Mouse (Mus musculus) limb, embryonic 12.5 days (tissue): ENCODE data around the gene Gm49320. TPM values are rescaled to one million over a fixed set of nuclear protein-coding genes. Genes with fewer than 3 reads are reported as not detected.
A peak's percentile ranks its signal among the peaks of the same experiment; 100 is the strongest.

ENCODE experiments used
- ATAC-seq: fragments of 200-750 bp; cut with Nextera tagmentation; 2 replicates; pipeline ENCODE4 v1.8.0; 2017; ENCODE audit warnings: low read depth, moderate TSS enrichment; ENCODE audit not compliant: insufficient number of reproducible peaks, insufficient read depth, low FRiP score, low TSS enrichment
- H3K27ac ChIP-seq: fragments of 300-500 bp; sonication (generic); 2 replicates; pipeline ENCODE4 v1.5.1; 2016; ENCODE audit warnings: mild to moderate bottlenecking, moderate library complexity
- H3K27me3 ChIP-seq: fragments of 300-500 bp; sonication (generic); 2 replicates; pipeline ENCODE4 v1.6.1; 2016; ENCODE audit warnings: mild to moderate bottlenecking, moderate library complexity
- H3K36me3 ChIP-seq: fragments of 300-500 bp; sonication (generic); 2 replicates; pipeline ENCODE4 v1.6.1; 2016; ENCODE audit warnings: mild to moderate bottlenecking, moderate library complexity
- H3K4me1 ChIP-seq: fragments of 300-500 bp; sonication (generic); replicated peaks from 2 replicates; pipeline ENCODE4 v1.6.1; 2016
- H3K4me2 ChIP-seq: fragments of 300-500 bp; sonication (generic); 2 replicates; pipeline ENCODE4 v1.6.1; 2016; ENCODE audit warnings: mild to moderate bottlenecking, moderate library complexity
- H3K4me3 ChIP-seq: fragments of 300-500 bp; sonication (generic); replicated peaks from 2 replicates; pipeline ENCODE4 v1.5.1; 2016; ENCODE audit warnings: mild to moderate bottlenecking
- H3K9ac ChIP-seq: fragments of 300-500 bp; sonication (generic); replicated peaks from 2 replicates; pipeline ENCODE4 v1.6.1; 2016; ENCODE audit warnings: mild to moderate bottlenecking, moderate library complexity
- H3K9me3 ChIP-seq: fragments of 300-500 bp; sonication (generic); 2 replicates; pipeline ENCODE4 v1.6.1; 2016; ENCODE audit warnings: mild to moderate bottlenecking, moderate library complexity
- WGBS: fragments of 180-500 bp; shearing (Covaris S2); methylation state at CpG from one replicate; pipeline ENCODE4 v1.1.7; 2016; 5-methylcytosine and 5-hydroxymethylcytosine counted together
- polyA plus RNA-seq: library from polyadenylated mRNA; unstranded; fragments of >200 nt; fragmentation: Nextera tagmentation; extraction: Ambion mirVana; gene quantifications from 2 replicates; pipeline ENCODE4 v1.2.1, GENCODE M21; 2016

The Gm49320 gene
- polyA plus RNA-seq, 1 experiment from 2014 or later, result 1.0 TPM

DNA sequence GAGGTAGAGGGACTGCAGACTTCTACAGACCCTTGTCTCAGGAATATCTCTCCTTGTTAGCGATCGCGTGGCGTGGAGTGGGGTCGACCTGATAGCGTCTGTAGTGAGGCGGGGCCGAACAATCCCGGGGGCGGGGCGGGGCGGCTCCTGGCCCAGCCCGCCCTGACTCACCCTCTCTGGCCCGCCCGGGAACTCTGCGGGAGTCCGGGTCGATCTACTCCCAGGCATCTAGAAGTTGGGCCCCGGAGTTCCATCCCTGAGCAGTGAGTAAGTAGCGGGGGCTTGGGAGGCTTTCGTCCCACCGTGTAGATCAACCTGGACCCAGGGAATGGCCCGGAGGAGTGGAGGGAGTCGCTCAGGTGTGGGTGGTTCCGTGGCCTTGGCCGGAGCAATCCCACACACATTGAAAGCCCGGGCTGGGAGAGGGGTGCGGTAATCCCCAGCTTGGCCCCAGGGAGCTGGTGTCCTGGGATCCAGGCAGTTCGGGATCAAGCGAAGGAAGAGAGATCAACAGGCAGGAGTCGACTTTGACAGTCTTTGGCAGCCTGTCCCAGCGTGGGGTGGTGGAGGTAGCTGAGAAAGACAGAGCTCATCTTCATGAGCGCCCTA is 11.8 kb upstream of the Gm49320 start, which contains the start of gene Lrrc8e:
Lrrc8e (plus strand) TSS at position 89 of the 609 bp plus-strand sequence.
- H3K27ac ChIP-seq, result no peak within 1 kb of the TSS
- H3K9me3 ChIP-seq, result no peaks in the 10 kb centered on the region
- peaks cover 42% of the 10 kb centered on the region for H3K27me3 ChIP-seq
- peak within 1 kb of the TSS; percentile 58 for H3K4me2 ChIP-seq
- peaks cover 6% of the 10 kb centered on the region for H3K4me1 ChIP-seq
- 4% methylated on average over 33 of the region's 33 CpGs for WGBS
- H3K36me3 ChIP-seq, result no peaks in the 10 kb centered on the region
- peak within 1 kb of the TSS; percentile 24; the same call in 1 of the 2 replicates for H3K9ac ChIP-seq
- ATAC-seq, result 0 out of 2 replicates have a peak, but pooled peaks have one; percentile 43
- peak within 1 kb of the TSS; percentile 35 for H3K4me3 ChIP-seq

DNA sequence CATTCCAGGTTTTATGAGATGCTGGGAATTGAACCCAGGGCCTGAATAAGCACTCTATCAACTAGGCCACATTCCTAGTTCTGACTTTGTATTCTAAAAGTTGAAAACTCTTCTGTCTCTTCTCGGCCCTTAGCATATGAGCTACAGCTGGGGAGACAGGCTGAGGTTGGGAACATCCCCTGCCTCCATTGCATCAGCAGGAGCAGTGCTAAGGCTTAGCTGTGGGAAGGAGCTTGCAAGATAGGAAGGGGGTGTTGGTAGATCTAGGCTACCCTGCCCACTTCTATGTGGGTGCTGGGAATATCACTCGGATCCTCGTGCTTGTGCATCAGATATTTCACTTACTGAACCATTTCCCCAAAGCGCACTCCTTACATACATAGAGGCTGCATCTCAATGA is 10.7 kb upstream of the Gm49320 start:
- no peak overlapping the region for H3K4me3 ChIP-seq
- no peak overlapping the region for H3K27ac ChIP-seq
- H3K27me3 ChIP-seq, result peaks cover 42% of the 10 kb centered on the region
- ATAC-seq, result no peak
- peaks cover 6% of the 10 kb centered on the region for H3K4me1 ChIP-seq
- H3K36me3 ChIP-seq, result no peaks in the 10 kb centered on the region
- no peak overlapping the region for H3K9ac ChIP-seq
- no peaks in the 10 kb centered on the region for H3K9me3 ChIP-seq
- 94% methylated on average over 4 of the region's 4 CpGs for WGBS
- H3K4me2 ChIP-seq, result no peak overlapping the region

GRCm38 (mm10) chr8:4229784-4230183 is 8.9 kb upstream of the Gm49320 start:
- peaks cover 34% of the 10 kb centered on the region for H3K27me3 ChIP-seq
- no peaks in the 10 kb centered on the region for H3K9me3 ChIP-seq
- WGBS, result 81% methylated on average over 5 of the region's 5 CpGs
- no peak overlapping the region for H3K4me2 ChIP-seq
- H3K36me3 ChIP-seq, result no peaks in the 10 kb centered on the region
- H3K4me3 ChIP-seq, result no peak overlapping the region
- no peak overlapping the region for H3K27ac ChIP-seq
- no peak for ATAC-seq
- H3K4me1 ChIP-seq, result peaks cover 6% of the 10 kb centered on the region
- no peak overlapping the region for H3K9ac ChIP-seq

- H3K27ac ChIP-seq, result no peak overlapping the region
- H3K27me3 ChIP-seq, result peaks cover 29% of the 10 kb centered on the region
- H3K9ac ChIP-seq, result no peak overlapping the region
- no peaks in the 10 kb centered on the region for H3K36me3 ChIP-seq
- H3K4me1 ChIP-seq, result peaks cover 6% of the 10 kb centered on the region
- no peak overlapping the region for H3K4me3 ChIP-seq
- WGBS, result 59% methylated on average over 10 of the region's 10 CpGs
- no peaks in the 10 kb centered on the region for H3K9me3 ChIP-seq
- no peak overlapping the region for H3K4me2 ChIP-seq
- ATAC-seq, result no peak
These were observed 7.9 kb upstream of the Gm49320 start for GRCm38 (mm10) chr8:4230612-4231351.

DNA sequence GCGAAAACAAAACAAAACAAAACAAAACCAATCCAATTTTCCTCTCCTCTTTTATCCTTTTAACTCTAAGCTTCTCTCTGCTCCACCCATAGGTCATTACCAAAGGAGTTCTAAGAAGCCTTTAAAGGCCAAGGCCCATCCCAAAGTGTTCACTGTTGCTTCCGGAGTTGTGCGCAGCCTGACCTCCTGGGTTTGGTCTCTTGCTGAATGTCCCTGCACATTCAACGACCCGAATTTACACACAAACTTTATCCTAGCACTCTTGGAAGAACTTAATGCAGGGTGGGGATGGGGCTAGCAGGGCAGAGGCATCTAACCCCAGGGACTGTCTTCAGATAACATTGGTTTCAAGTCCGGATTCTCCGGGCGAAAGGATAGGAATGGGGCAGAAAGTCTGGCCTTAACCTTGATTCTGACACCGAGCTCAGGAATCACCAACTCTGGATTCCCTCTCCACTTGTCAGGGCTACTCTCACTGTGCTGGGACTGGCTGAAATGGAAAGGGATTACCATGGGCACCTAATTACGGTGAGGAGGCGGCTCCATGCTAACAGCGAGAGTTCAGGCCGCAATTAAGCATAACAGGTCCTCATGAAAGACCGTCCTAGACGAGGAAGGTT is 741 bp upstream of the Gm49320 start:
- ATAC-seq, result peak; percentile 2; the same call in 1 of the 2 replicates

DNA sequence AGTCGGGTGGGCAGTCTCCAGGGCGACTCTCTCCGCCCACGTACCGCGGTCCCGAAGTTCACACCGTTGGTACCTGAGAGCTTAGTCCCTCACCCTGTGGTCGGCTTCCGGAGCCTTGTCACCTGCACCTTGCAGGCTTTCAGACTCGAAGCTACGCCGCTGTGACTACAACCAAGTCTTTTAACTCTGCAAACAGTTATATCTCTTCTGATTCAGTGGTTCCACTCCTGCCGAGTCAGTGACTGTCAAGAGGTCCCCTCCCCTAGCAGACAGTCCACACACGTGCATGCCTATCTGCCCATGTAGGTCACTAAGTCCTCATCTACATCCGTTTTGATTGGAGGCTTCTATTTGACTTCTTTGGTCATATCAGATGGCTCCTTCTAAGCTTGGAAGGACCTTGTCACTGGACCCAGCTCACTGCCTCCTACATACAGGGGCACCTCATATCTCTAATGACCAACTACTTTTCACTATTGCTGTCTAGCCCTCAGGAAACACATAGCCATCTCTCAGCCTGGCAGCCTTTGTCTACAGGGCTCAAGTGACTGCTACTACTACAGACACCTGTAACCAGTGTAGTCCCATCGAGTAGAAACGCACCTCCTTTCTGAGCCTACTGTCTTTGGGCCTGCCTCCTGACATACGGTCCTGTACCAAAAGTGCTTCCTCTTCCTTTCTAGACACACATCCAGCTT is 677 bp downstream of the Gm49320 start:
- Histone ChIP-seq H3K4me1 (peaks cover 18% of the 10 kb centered on the region), H3K27me3 (no peaks in the 10 kb centered on the region), H3K9ac (peak overlapping the region; percentile 77), H3K27ac (peak overlapping the region; percentile 83; the same call in 1 of the 2 replicates), H3K9me3 (no peaks in the 10 kb centered on the region), H3K36me3 (peaks cover 39% of the 10 kb centered on the region), H3K4me3 (peak overlapping the region; percentile 80), H3K4me2 (peak overlapping the region; percentile 77)
- 15% methylated on average over 19 of the region's 19 CpGs for WGBS
- ATAC-seq, result peak; percentile 28

More for the DNA sequence above, 741 bp upstream of the Gm49320 start:
- Histone ChIP-seq H3K4me1 (peaks cover 18% of the 10 kb centered on the region), H3K27ac (peak overlapping the region; percentile 94), H3K36me3 (peaks cover 25% of the 10 kb centered on the region), H3K9me3 (no peaks in the 10 kb centered on the region), H3K27me3 (no peaks in the 10 kb centered on the region), H3K9ac (peak overlapping the region; percentile 69), H3K4me3 (peak overlapping the region; percentile 80), H3K4me2 (peak overlapping the region; percentile 77)
- WGBS, result 26% methylated on average over 15 of the region's 15 CpGs

GRCm38 (mm10) chr8:4245061-4245460 is 6.4 kb downstream of the Gm49320 start:
- Histone ChIP-seq H3K4me2 (no peak overlapping the region), H3K4me1 (peaks cover 21% of the 10 kb centered on the region), H3K9ac (no peak overlapping the region), H3K27ac (no peak overlapping the region), H3K9me3 (no peaks in the 10 kb centered on the region), H3K27me3 (peaks cover 4% of the 10 kb centered on the region; the same call in 1 of the 2 replicates), H3K36me3 (peaks cover 94% of the 10 kb centered on the region), H3K4me3 (no peak overlapping the region)
- WGBS, result 92% methylated on average over 5 of the region's 5 CpGs
- no peak for ATAC-seq

DNA sequence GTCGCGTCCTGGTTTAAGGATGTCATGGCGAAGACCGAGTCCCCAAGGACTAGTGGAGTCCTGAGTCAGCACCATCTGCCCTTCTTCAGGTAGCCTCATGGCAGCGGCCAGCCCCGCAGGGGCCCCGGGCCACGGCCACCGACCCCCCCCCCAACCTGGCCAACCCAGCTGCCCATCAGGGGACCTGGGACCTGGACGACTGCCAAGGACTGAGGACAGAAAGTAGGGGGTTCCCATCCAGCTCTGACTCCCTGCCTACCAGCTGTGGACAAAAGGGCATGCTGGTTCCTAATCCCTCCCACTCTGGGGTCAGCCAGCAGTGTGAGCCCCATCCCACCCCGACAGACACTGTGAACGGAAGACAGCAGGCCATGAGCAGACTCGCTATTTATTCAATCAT is 7.1 kb downstream of the Gm49320 start:
- H3K36me3 ChIP-seq, result peaks cover 94% of the 10 kb centered on the region
- whole genome bisulfite sequencing, result 84% methylated on average over 13 of the region's 13 CpGs
- peaks cover 22% of the 10 kb centered on the region for H3K4me1 ChIP-seq
- ATAC-seq, result no peak
- peaks cover 4% of the 10 kb centered on the region for H3K27me3 ChIP-seq
- H3K9ac ChIP-seq, result no peak overlapping the region
- H3K27ac ChIP-seq, result no peak overlapping the region
- H3K4me3 ChIP-seq, result no peak overlapping the region
- no peaks in the 10 kb centered on the region for H3K9me3 ChIP-seq
- no peak overlapping the region for H3K4me2 ChIP-seq

DNA sequence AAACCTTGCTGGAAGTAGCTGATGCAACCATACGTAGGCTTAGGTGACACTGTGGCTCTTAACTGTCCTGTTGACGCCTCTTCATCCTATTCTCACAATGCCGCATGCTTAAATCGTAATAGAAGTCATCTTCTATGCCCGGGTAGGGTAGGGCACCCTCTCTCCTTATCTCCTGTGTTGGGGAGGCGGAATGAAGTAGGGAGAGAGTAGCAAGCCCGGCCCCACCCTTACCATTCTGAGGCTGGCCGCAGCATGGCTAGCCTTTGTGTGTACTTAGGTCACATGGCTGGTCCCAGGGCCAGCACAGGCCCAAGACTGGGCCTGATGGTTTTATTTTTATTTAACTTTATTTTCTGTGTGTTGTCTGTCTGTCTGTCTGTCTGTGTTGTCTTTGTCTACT is 8.6 kb downstream of the Gm49320 start:
- H3K4me1 ChIP-seq, result peaks cover 25% of the 10 kb centered on the region
- H3K9me3 ChIP-seq, result no peaks in the 10 kb centered on the region
- peaks cover 79% of the 10 kb centered on the region for H3K36me3 ChIP-seq
- H3K9ac ChIP-seq, result no peak overlapping the region
- no peak overlapping the region for H3K27ac ChIP-seq
- no peak for ATAC-seq
- H3K4me2 ChIP-seq, result no peak overlapping the region
- no peak overlapping the region for H3K4me3 ChIP-seq
- WGBS, result 93% methylated on average over 8 of the region's 8 CpGs
- peaks cover 4% of the 10 kb centered on the region for H3K27me3 ChIP-seq

DNA sequence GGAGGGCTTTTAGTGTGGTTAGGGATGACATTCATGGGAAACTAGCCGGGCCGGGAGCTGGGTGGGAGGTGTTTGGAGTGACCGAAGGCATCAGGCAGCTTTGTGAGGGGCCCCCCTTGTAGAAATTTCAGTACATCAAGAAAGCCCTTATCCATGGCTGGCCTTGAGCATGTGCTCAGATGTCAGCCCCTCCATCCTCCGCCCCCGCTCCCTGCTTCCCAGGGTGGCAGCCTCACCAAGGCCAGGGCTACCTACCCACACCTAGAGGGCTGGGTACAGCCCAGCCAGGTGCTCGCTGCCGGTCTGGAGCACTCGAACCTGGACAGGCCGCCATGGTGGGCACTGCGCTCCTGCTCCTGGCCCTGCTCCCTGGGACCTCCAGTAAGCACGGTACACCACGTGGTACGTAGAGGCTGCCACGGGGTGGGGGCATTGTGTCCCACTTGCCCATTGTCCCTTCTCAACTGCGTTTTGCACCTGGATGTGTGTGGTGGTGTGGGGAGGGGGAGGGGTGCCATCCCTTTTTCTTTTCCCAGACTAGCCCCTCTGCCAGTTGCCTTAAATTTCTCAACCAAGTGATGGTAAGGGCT is 9.4 kb downstream of the Gm49320 start, which contains the start of gene Tgfbr3l:
Tgfbr3l (plus strand) TSS at position 264 of the 590 bp plus-strand sequence.
- WGBS, result 83% methylated on average over 15 of the region's 15 CpGs
- Histone ChIP-seq H3K36me3 (peaks cover 71% of the 10 kb centered on the region), H3K9ac (peak within 1 kb of the TSS; percentile 47; the same call in 1 of the 2 replicates), H3K4me2 (peak within 1 kb of the TSS; percentile 27; the same call in 1 of the 2 replicates), H3K4me3 (no peak within 1 kb of the TSS), H3K27me3 (peaks cover 4% of the 10 kb centered on the region), H3K4me1 (peaks cover 29% of the 10 kb centered on the region), H3K9me3 (no peaks in the 10 kb centered on the region), H3K27ac (peak within 1 kb of the TSS; percentile 72; the same call in 1 of the 2 replicates)
- ATAC-seq, result no peak
